Mouse (Mus musculus): Measurements from ENCODE around the gene Sh3rf3. TPM values are rescaled to one million over a fixed set of nuclear protein-coding genes. Genes with fewer than 3 reads are reported as not detected.

Sh3rf3 gene
- polyA plus RNA-seq, 1 experiment from 2014 or later: not detected

DNA sequence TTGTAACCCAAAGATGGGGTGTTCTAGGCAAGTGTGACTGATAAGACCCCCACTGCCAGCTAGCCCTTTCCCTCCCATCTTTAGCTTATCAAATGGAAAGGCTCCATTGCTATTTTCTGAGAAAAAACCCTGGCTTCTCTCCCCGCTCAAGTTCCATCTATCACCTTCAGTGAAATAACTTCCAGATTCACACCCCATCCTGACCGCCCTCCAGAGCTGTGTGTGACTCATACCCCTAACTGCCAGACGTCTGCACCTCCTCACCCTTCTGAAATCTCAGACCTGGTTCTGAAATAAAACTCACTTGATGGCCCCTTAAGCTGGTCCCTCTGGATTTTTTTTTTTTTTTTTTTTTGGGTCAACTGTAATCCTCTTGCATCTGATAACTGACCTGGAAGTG lies 5.2 kb upstream of the Sh3rf3 start:
- Histone ChIP-seq H3K4me3 (ENCODE audit: low read depth, low read length) (no peak overlapping the region), H3K27ac (ENCODE audit: low read depth) (no peak overlapping the region), H3K36me3 (replicated peaks; ENCODE audit: insufficient read depth, low read length) (no peaks in the 10 kb centered on the region), H3K4me1 (ENCODE audit: insufficient read depth) (peaks cover 8% of the 10 kb centered on the region; the same call in 1 of the 2 replicates), H3K4me2 (ENCODE audit: low read depth, low read length) (no peak overlapping the region), H3K9ac (replicated peaks) (no peak overlapping the region), H3K27me3 (ENCODE audit: insufficient read depth, low read length) (peaks cover 23% of the 10 kb centered on the region), H3K9me3 (ENCODE audit: low read length) (no peaks in the 10 kb centered on the region)
- WGBS (ENCODE audit: insufficient replicate concordance): 57% methylated on average over 3 of the region's 3 CpGs
- TF ChIP-seq CTCF (IDR thresholded peaks at IDR 0.05; ENCODE audit: low read depth): no peak
- no peak for TF ChIP-seq EP300 (IDR thresholded peaks at IDR 0.05; ENCODE audit: low read depth)
- no peak for DNase-seq
- no peak for ATAC-seq

DNA sequence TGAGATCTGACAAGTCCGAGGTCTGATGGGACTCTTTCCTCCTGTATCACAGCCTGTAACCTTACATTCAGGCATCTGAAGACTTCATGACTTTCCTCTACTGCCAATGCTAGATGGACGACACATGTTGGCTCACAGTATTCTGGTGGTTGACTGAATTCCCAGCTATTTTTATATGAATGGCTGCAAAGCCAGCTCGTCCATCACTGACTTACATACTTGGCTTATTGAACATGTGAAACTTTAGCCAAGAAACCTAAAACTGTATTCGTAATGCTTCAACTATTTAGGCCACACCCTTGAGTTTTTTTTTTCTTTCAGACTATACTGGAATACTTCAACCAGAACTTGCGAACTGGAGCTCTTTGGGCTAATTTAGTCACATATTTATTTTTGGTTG lies 3.0 kb upstream of the Sh3rf3 start:
- 63% methylated on average over 5 of the region's 5 CpGs for whole genome bisulfite sequencing (ENCODE audit: insufficient replicate concordance)
- DNase-seq (no peak), ATAC-seq (no peak)
- Histone ChIP-seq H3K27ac (ENCODE audit: low read depth) (no peak overlapping the region), H3K36me3 (replicated peaks; ENCODE audit: insufficient read depth, low read length) (no peaks in the 10 kb centered on the region), H3K27me3 (ENCODE audit: insufficient read depth, low read length) (peaks cover 42% of the 10 kb centered on the region), H3K9ac (replicated peaks) (no peak overlapping the region), H3K4me1 (ENCODE audit: insufficient read depth) (peaks cover 8% of the 10 kb centered on the region; the same call in 1 of the 2 replicates), H3K4me2 (ENCODE audit: low read depth, low read length) (no peak overlapping the region), H3K4me3 (ENCODE audit: low read depth, low read length) (no peak overlapping the region), H3K9me3 (ENCODE audit: low read length) (no peaks in the 10 kb centered on the region)
- TF ChIP-seq CTCF (IDR thresholded peaks at IDR 0.05; ENCODE audit: low read depth) (no peak), EP300 (IDR thresholded peaks at IDR 0.05; ENCODE audit: low read depth) (no peak)

DNA sequence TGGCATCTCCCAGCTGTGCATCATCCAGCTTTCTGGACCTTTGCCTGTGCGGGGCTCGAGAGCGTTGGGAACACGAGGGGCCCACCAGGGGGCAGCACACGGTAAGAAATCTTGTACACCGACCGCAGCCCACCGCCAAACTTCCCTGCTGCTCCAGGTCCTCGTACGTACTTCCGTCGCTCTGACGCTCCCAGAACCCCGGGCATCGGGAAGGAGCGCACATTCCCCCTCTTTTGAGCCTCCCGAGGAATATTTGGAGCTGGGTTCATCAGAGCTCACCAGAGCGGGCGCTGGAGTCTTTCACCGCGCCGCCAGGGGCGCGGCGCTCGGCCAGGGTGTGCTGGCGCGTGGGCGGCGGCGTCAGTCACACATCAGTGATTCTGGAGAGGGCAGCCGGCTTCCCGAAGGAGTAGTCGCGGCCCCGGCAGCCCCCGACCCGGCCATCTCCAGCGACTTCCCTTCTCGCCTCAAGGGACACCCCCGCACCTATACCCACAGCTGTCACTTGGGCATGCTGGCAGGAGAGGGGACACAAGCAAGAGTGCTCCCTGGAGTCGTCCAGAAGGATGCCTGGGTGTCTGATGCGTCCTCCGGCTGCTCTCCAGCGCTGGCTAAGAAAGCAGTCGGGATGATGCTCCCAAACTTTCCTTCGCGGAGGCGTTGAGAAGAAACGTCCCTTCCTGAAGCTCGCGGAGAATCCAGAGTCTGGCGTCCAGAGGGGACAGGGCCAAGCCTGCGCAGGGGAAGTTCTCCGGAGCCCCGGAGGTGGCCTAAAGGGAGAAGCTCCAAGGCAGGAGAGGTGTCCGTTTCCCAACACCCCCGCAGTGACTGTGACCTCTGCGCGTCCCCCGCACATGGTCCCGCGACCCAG lies 714 bp upstream of the Sh3rf3 start:
- H3K27ac ChIP-seq (ENCODE audit: low read depth): no peak overlapping the region
- peak overlapping the region; percentile 74 for H3K4me2 ChIP-seq (ENCODE audit: low read depth, low read length)
- H3K36me3 ChIP-seq (replicated peaks; ENCODE audit: insufficient read depth, low read length): no peaks in the 10 kb centered on the region
- ATAC-seq (0 out of 2 replicates have a peak, but pooled peaks have one; percentile 33), DNase-seq (peak; percentile 70)
- WGBS (ENCODE audit: insufficient replicate concordance): under 1% methylated on average over 63 of the region's 63 CpGs
- TF ChIP-seq CTCF (IDR thresholded peaks at IDR 0.05; ENCODE audit: low read depth): peak; percentile 67
- TF ChIP-seq EP300 (IDR thresholded peaks at IDR 0.05; ENCODE audit: low read depth): no peak
- no peak overlapping the region for H3K9ac ChIP-seq (replicated peaks)
- H3K9me3 ChIP-seq (ENCODE audit: low read length): no peaks in the 10 kb centered on the region
- peaks cover 42% of the 10 kb centered on the region for H3K27me3 ChIP-seq (ENCODE audit: insufficient read depth, low read length)
- peaks cover 8% of the 10 kb centered on the region; the same call in 1 of the 2 replicates for H3K4me1 ChIP-seq (ENCODE audit: insufficient read depth)
- H3K4me3 ChIP-seq (ENCODE audit: low read depth, low read length): peak overlapping the region; percentile 42

- Histone ChIP-seq H3K9ac (replicated peaks) (no peak overlapping the region), H3K4me2 (ENCODE audit: low read depth, low read length) (no peak overlapping the region), H3K27me3 (ENCODE audit: insufficient read depth, low read length) (peaks cover 42% of the 10 kb centered on the region), H3K27ac (ENCODE audit: low read depth) (no peak overlapping the region), H3K9me3 (ENCODE audit: low read length) (no peaks in the 10 kb centered on the region), H3K36me3 (replicated peaks; ENCODE audit: insufficient read depth, low read length) (no peaks in the 10 kb centered on the region), H3K4me1 (ENCODE audit: insufficient read depth) (peaks cover 8% of the 10 kb centered on the region; the same call in 1 of the 2 replicates), H3K4me3 (ENCODE audit: low read depth, low read length) (no peak overlapping the region)
- 4% methylated on average over 35 of the region's 35 CpGs for WGBS (ENCODE audit: insufficient replicate concordance)
- no peak for ATAC-seq
- DNase-seq: no peak
- no peak for TF ChIP-seq CTCF (IDR thresholded peaks at IDR 0.05; ENCODE audit: low read depth)
These were observed 637 bp downstream of the Sh3rf3 start for GRCm38 (mm10) chr10:58813801-58814191.

DNA sequence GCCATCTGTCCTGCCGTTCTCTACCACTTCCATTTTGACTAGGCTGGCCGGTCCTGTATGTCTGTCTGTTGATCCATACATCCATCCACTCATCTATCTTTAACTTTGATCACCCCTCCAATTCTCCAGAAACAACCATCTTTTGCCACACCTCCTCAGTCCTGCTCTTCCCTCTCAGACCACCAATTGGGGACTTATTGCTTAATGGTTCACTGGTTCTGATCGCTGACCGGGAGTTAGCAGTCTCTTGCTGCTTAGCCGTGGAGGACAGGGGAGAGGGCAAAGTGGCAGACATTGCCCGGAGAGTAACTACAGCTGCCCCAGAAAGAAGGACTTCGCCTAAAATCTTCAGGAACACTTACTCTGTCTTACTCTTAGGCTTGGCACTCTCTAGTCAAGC lies 1.3 kb downstream of the Sh3rf3 start:
- DNase-seq: no peak
- no peak for TF ChIP-seq CTCF (IDR thresholded peaks at IDR 0.05; ENCODE audit: low read depth)
- no peak for TF ChIP-seq EP300 (IDR thresholded peaks at IDR 0.05; ENCODE audit: low read depth)
- Histone ChIP-seq H3K4me3 (ENCODE audit: low read depth, low read length) (no peak overlapping the region), H3K9me3 (ENCODE audit: low read length) (no peaks in the 10 kb centered on the region), H3K36me3 (replicated peaks; ENCODE audit: insufficient read depth, low read length) (no peaks in the 10 kb centered on the region), H3K4me1 (ENCODE audit: insufficient read depth) (peaks cover 8% of the 10 kb centered on the region; the same call in 1 of the 2 replicates), H3K27me3 (ENCODE audit: insufficient read depth, low read length) (peaks cover 42% of the 10 kb centered on the region), H3K27ac (ENCODE audit: low read depth) (no peak overlapping the region), H3K9ac (replicated peaks) (no peak overlapping the region), H3K4me2 (ENCODE audit: low read depth, low read length) (no peak overlapping the region)
- 57% methylated on average over 7 of the region's 7 CpGs for WGBS (ENCODE audit: insufficient replicate concordance)
- no peak for ATAC-seq

DNA sequence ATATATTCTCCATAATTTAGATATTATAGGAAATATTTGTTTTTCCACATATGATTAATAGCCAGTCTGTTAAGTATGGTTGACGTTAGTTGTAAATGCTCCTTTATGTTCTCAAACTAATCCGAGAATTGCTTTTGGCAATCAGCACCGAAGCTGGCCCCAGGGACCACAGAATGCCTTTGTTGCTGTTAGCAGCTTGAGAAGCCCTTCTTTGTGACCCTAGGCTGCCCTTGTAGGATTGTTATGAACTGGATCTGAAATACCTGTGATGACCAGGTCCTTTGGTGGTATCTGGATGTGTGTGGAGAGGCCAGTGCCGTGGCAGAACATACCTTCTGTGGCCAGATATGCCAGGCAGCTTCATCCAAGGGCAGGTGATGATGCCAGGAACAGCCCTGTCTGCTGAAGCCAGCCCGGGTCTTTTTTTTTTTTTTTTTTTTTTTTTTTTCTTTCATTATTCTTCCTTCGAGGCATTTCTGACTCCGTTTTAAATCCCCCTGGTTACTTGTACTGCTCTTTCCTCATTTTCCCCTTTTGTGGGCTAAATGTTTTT lies 10.9 kb downstream of the Sh3rf3 start:
- TF ChIP-seq CTCF (IDR thresholded peaks at IDR 0.05; ENCODE audit: low read depth) (no peak), EP300 (IDR thresholded peaks at IDR 0.05; ENCODE audit: low read depth) (no peak)
- no peak for DNase-seq
- ATAC-seq: no peak
- Histone ChIP-seq H3K9me3 (ENCODE audit: low read length) (no peaks in the 10 kb centered on the region), H3K27me3 (ENCODE audit: insufficient read depth, low read length) (no peaks in the 10 kb centered on the region), H3K4me3 (ENCODE audit: low read depth, low read length) (no peak overlapping the region), H3K4me1 (ENCODE audit: insufficient read depth) (no peaks in the 10 kb centered on the region), H3K9ac (replicated peaks) (no peak overlapping the region), H3K36me3 (replicated peaks; ENCODE audit: insufficient read depth, low read length) (no peaks in the 10 kb centered on the region), H3K4me2 (ENCODE audit: low read depth, low read length) (no peak overlapping the region), H3K27ac (ENCODE audit: low read depth) (no peak overlapping the region)
- 69% methylated on average over 7 of the region's 7 CpGs for WGBS (ENCODE audit: insufficient replicate concordance)
